Mouse (Mus musculus): ENCODE measurements at regions not wholly inside any gene's neighbourhood (a gene's known extent, or its start where the extent isn't known, plus 50 kb on each side); places are given as distances from the start of the nearest gene placed in this dataset.

DNA sequence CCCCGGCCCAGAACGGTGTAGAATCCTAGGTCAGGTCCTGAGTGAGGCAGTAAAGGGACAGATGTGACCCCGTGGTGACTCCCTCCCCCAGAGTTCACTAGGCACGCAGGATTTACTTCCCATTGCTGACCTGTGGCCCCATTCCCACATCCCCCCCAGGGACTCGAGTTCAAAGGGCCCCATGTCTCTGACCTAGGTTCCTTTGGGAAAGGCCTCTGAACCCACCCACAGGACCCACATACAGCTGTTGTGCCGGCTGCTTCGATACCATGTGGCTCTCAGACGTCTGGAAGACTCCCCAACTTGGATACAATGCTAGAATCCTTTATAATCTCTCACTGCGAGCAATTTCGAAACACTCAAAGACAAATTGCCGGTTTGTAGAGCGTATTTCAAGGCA lies 151.0 kb upstream of the Sfswap start:
- TF ChIP-seq GATA1 (IDR thresholded peaks at IDR 0.05; ENCODE audit: borderline replicate concordance, low read length) (no peak), FLI1 (IDR thresholded peaks at IDR 0.05; ENCODE audit: low read length) (no peak)

Data from megakaryocyte, embryonic 14.5 days (primary cell).